Mouse (Mus musculus): Measurements from ENCODE around the gene Lenep. TPM values are rescaled to one million over a fixed set of nuclear protein-coding genes. Genes with fewer than 3 reads are reported as not detected.
A peak's percentile ranks its signal among the peaks of the same experiment; 100 is the strongest.

The Lenep gene
- total and polyA plus RNA-seq, 3 experiments: not detected

GRCm38 (mm10) chr3:89416158-89416557 lies 13.6 kb upstream of the Lenep start:
- Histone ChIP-seq H3K9me3 (replicated peaks; ENCODE audit: low read length) (peaks cover 8% of the 10 kb centered on the region), H3K27ac (ENCODE audit: insufficient read depth, low read depth) (no peak overlapping the region), H3K79me2 (replicated peaks; ENCODE audit: control insufficient read depth, extremely low read depth, insufficient read depth, poor library complexity, severe bottlenecking) (peaks cover 43% of the 10 kb centered on the region), H3K27me3 (replicated peaks) (no peaks in the 10 kb centered on the region), H3K4me3 (replicated peaks in 1 of 3; ENCODE audit: low read depth in 2 of 3, low read length in 2 of 3, poor library complexity in 1 of 3) (peak overlapping the region in 1 of 3 experiments; percentile 2), H3K4me2 (ENCODE audit: insufficient read depth, low read depth, poor library complexity, severe bottlenecking) (peak overlapping the region; percentile 61), H3K9ac (ENCODE audit: insufficient read depth, low read depth) (no peak overlapping the region), H3K36me3 (replicated peaks in 1 of 2; ENCODE audit: control insufficient read depth in 1 of 2, insufficient read depth in 1 of 2, low read length in 1 of 2) (peaks cover 27 to 35% of the 10 kb centered on the region in 2 experiments), H3K4me1 (ENCODE audit: control insufficient read depth in 1 of 2, insufficient read depth in 2 of 2) (peaks cover 10 to 33% of the 10 kb centered on the region in 2 experiments)
- TF ChIP-seq KAT2A (IDR thresholded peaks at IDR 0.05; ENCODE audit: insufficient replicate concordance, low read length) (no peak), RCOR1 (conservative IDR thresholded peaks at IDR 0.05; ENCODE audit: low read depth, low read length) (no peak), MAX (IDR thresholded peaks at IDR 0.05; ENCODE audit: low read length) (no peak), NRF1 (IDR thresholded peaks at IDR 0.05; ENCODE audit: low read depth, low read length) (no peak), USF1 (IDR thresholded peaks at IDR 0.05; ENCODE audit: low read depth, low read length) (no peak)
- dilution Hi-C loops (cut with MboI; ENCODE audit: extremely low pct_ligation_motif_present, extremely low pct_unique_long_range_greater_than_20kb, low sequenced_read_pairs): no loop called here
- DNase-seq (ENCODE audit: extremely low read depth): no peak
- in situ Hi-C loops (cut with MboI; ENCODE audit: low pct_ligation_motif_present, low pct_unique_long_range_greater_than_20kb, low sequenced_read_pairs): no loop called here

DNA sequence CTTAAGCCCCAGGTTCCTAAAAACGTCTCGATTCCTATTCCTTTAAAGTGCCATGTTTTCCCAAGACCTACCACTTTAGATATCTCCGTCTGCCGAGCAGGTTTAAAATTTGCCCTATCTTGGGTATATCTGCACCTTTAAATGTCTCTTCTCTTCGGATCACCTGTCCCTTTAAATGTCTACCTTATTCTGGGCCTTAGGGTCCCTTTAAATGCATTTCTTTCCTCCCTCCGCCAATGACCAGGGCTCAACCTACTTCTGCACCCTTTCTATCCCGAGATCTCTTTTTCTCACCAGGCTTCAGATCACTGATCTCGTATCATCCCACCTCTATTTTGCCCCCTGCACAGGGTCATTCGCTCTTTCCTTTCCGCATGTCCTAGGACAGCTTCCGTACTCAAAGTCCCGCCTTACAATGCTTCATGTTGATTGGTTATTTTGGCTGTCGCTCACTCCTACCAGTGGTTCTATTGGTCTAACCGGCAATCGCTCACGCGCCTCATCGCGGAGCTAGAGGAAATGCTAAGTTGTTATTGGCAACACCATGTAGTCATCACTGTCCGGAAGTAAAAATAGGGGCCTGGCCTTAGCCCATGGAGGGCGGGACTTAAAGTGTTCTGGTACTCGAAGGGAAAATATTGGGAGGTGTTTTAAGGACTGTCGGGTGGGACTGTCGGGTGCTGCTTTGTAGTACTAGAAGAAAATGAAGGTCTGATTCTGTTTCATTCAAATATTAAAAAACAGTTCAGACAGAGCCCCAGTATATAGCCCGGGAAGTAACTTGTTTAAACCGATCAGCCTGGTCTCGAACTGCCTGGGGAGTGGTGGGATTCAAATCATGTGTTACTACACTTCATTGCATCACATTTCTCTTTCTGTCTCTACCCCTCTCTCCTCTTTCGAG lies 9.1 kb upstream of the Lenep start, which contains the start of gene Flad1:
Flad1 (minus strand) TSS at position 381 of the 904 bp plus-strand sequence.
- in situ Hi-C loops (cut with MboI; ENCODE audit: low pct_ligation_motif_present, low pct_unique_long_range_greater_than_20kb, low sequenced_read_pairs): no loop called here
- dilution Hi-C loops (cut with MboI; ENCODE audit: extremely low pct_ligation_motif_present, extremely low pct_unique_long_range_greater_than_20kb, low sequenced_read_pairs): no loop called here
- peak within 1 kb of the TSS; percentile 69 for H3K9ac ChIP-seq (ENCODE audit: insufficient read depth, low read depth)
- no peaks in the 10 kb centered on the region for H3K27me3 ChIP-seq (replicated peaks)
- H3K36me3 ChIP-seq (replicated peaks in 1 of 2; ENCODE audit: control insufficient read depth in 1 of 2, insufficient read depth in 1 of 2, low read length in 1 of 2): peaks cover 48 to 64% of the 10 kb centered on the region in 2 experiments
- peak within 1 kb of the TSS; percentile 64; the same call in 1 of the 2 replicates for H3K27ac ChIP-seq (ENCODE audit: insufficient read depth, low read depth)
- peaks cover 8% of the 10 kb centered on the region for H3K9me3 ChIP-seq (replicated peaks; ENCODE audit: low read length)
- H3K79me2 ChIP-seq (replicated peaks; ENCODE audit: control insufficient read depth, extremely low read depth, insufficient read depth, poor library complexity, severe bottlenecking): peaks cover 17% of the 10 kb centered on the region
- H3K4me2 ChIP-seq (ENCODE audit: insufficient read depth, low read depth, poor library complexity, severe bottlenecking): peak within 1 kb of the TSS; percentile 58
- peak; percentile 100 for DNase-seq (ENCODE audit: extremely low read depth)
- peaks cover 8 to 54% of the 10 kb centered on the region in 2 experiments for H3K4me1 ChIP-seq (ENCODE audit: control insufficient read depth in 1 of 2, insufficient read depth in 2 of 2)
- peak within 1 kb of the TSS; percentile 61 to 96 (median 64) for H3K4me3 ChIP-seq (replicated peaks in 1 of 3; ENCODE audit: low read depth in 2 of 3, low read length in 2 of 3, poor library complexity in 1 of 3)
- TF ChIP-seq E2F4 (IDR thresholded peaks at IDR 0.05; ENCODE audit: insufficient replicate concordance, low read depth, low read length): no peak
- TF ChIP-seq ZC3H11A (IDR thresholded peaks at IDR 0.05; ENCODE audit: low read depth, low read length): no peak
- TF ChIP-seq NELFE (IDR thresholded peaks at IDR 0.05; ENCODE audit: low read depth, low read length): peak; percentile 63
- TF ChIP-seq HCFC1 (IDR thresholded peaks at IDR 0.05; ENCODE audit: low read depth, low read length): peak; percentile 87
- no peak; the same call in 1 of the 2 replicates for TF ChIP-seq ZMIZ1 (IDR thresholded peaks at IDR 0.05; ENCODE audit: low read depth, low read length)
- TF ChIP-seq IRF4 (IDR thresholded peaks at IDR 0.05; ENCODE audit: low read depth, low read length): peak; percentile 29; the same call in 1 of the 2 replicates
- TF ChIP-seq ZNF384 (IDR thresholded peaks at IDR 0.05; ENCODE audit: low read depth, low read length): no peak
- TF ChIP-seq ZKSCAN1 (IDR thresholded peaks at IDR 0.05; ENCODE audit: borderline replicate concordance, low read depth, low read length): no peak
- no peak for TF ChIP-seq CTCF (conservative IDR thresholded peaks at IDR 0.05 in 1 of 2, IDR thresholded peaks at IDR 0.05 in 1 of 2; ENCODE audit: low read depth in 2 of 2, low read length in 2 of 2)
- TF ChIP-seq KAT2A (IDR thresholded peaks at IDR 0.05; ENCODE audit: insufficient replicate concordance, low read length): peak; percentile 93
- TF ChIP-seq EP300 (IDR thresholded peaks at IDR 0.05; ENCODE audit: low read length): no peak
- peak; percentile 98 for TF ChIP-seq SIN3A (IDR thresholded peaks at IDR 0.05; ENCODE audit: low read length)
- TF ChIP-seq CHD2 (IDR thresholded peaks at IDR 0.05; ENCODE audit: low read length): peak; percentile 99
- TF ChIP-seq MYC (IDR thresholded peaks at IDR 0.05; ENCODE audit: low read depth, low read length): no peak; the same call in 1 of the 2 replicates
- TF ChIP-seq POLR2AphosphoS2 (IDR thresholded peaks at IDR 0.05; ENCODE audit: low read depth, low read length): peak; percentile 94
- no peak for TF ChIP-seq UBTF (IDR thresholded peaks at IDR 0.05; ENCODE audit: low read depth, low read length)
- no peak for TF ChIP-seq MAX (IDR thresholded peaks at IDR 0.05; ENCODE audit: low read length)
- no peak for TF ChIP-seq USF1 (IDR thresholded peaks at IDR 0.05; ENCODE audit: low read depth, low read length)
- no peak for TF ChIP-seq MAFK (IDR thresholded peaks at IDR 0.05; ENCODE audit: insufficient replicate concordance, low read length)
- TF ChIP-seq ETS1 (conservative IDR thresholded peaks at IDR 0.05; ENCODE audit: low read depth, low read length): no peak
- TF ChIP-seq MEF2A (IDR thresholded peaks at IDR 0.05; ENCODE audit: borderline replicate concordance, low read depth, low read length): no peak; the same call in 1 of the 2 replicates
- TF ChIP-seq RAD21 (IDR thresholded peaks at IDR 0.05; ENCODE audit: low read depth, low read length): no peak
- no peak for TF ChIP-seq JUN (IDR thresholded peaks at IDR 0.05; ENCODE audit: insufficient read depth, low read depth, low read length)
- no peak for TF ChIP-seq PAX5 (IDR thresholded peaks at IDR 0.05; ENCODE audit: low read length)
- no peak for TF ChIP-seq JUND (conservative IDR thresholded peaks at IDR 0.05; ENCODE audit: low read depth, low read length)
- TF ChIP-seq MXI1 (IDR thresholded peaks at IDR 0.05; ENCODE audit: low read depth, low read length): peak; percentile 91
- TF ChIP-seq MAZ (IDR thresholded peaks at IDR 0.05; ENCODE audit: low read depth, low read length): peak; percentile 27; the same call in 1 of the 2 replicates
- TF ChIP-seq TCF12 (IDR thresholded peaks at IDR 0.05; ENCODE audit: low read depth, low read length): peak; percentile 52
